Mouse (Mus musculus) midbrain, embryonic 10.5 days (tissue): ENCODE data around the gene Nupr1. TPM values are rescaled to one million over a fixed set of nuclear protein-coding genes. Genes with fewer than 3 reads are reported as not detected.

Experiments
- DNase-seq: peaks from one replicate; pipeline ENCODE4 v3.0.0-alpha.2; 2017; ENCODE audit warnings: low spot score
- H3K27ac ChIP-seq: fragments of 300-500 bp; sonication (generic); replicated peaks from 2 replicates; pipeline ENCODE4 v1.5.1; 2016; ENCODE audit warnings: mild to moderate bottlenecking
- H3K27me3 ChIP-seq: fragments of 300-500 bp; sonication (generic); 2 replicates; pipeline ENCODE4 v1.6.1; 2016; ENCODE audit warnings: low read depth, mild to moderate bottlenecking; ENCODE audit not compliant: poor library complexity, severe bottlenecking
- H3K36me3 ChIP-seq: fragments of 300-500 bp; sonication (generic); 2 replicates; pipeline ENCODE4 v1.6.1; 2016; ENCODE audit warnings: mild to moderate bottlenecking, moderate library complexity
- H3K4me1 ChIP-seq: fragments of 300-500 bp; sonication (generic); 2 replicates; pipeline ENCODE4 v1.6.1; 2016
- H3K4me3 ChIP-seq: fragments of 300-500 bp; sonication (generic); 2 replicates; pipeline ENCODE4 v1.5.1; 2016; ENCODE audit warnings: mild to moderate bottlenecking, moderate library complexity
- H3K9me3 ChIP-seq: fragments of 300-500 bp; sonication (generic); replicated peaks from 2 replicates; pipeline ENCODE4 v1.6.1; 2016; ENCODE audit warnings: mild to moderate bottlenecking
- WGBS: fragments of 180-500 bp; shearing (Covaris S2); methylation state at CpG from one replicate; pipeline ENCODE4 v1.1.7; 2016; 5-methylcytosine and 5-hydroxymethylcytosine counted together
- polyA plus RNA-seq: library from polyadenylated mRNA; unstranded; fragments of >200 nt; fragmentation: Nextera tagmentation; extraction: Ambion mirVana; gene quantifications from 2 replicates; pipeline ENCODE4 v1.2.1, GENCODE M21; 2016

Nupr1 gene
- polyA plus RNA-seq, 1 experiment from 2014 or later = 1.6 TPM

DNA sequence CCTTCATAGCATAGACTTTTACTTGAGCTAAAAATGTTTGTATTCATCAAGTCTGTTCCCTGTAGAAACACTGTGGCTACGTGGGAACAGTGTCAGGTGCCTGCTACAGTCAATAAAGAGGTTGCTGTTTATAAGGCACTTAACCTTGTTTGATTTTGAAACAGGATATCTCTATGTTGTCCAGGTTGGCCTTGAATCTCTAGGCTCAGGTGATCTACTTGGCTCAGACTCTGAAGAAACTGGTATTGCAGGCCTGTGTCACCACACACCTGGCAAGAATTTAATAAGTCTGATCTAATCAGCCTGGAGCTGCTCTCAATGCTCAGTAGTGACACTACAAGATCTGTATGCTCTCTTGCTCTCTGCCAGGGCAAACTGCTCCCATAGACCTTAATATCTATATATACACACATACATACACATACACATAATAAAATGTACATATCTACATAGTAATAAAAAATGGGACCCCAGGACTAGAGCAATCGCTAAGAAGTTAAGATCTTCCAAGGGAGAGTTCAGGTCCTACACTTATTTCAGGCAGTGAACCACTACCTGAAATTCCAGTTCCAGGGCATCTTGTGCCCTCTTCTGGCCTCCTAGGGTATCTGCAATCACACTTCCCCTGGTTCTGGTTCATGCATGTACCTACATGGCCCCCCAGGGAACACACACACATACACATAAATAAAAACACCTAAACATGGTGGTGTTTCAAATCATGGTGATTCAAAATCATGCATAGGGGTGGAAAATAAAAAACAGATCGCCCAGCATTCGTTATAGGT is 6.3 kb upstream of the Nupr1 start:
- H3K27me3 ChIP-seq = no peaks in the 10 kb centered on the region
- no peak overlapping the region for H3K27ac ChIP-seq
- no peak for DNase-seq
- no peak overlapping the region for H3K4me3 ChIP-seq
- no peaks in the 10 kb centered on the region for H3K4me1 ChIP-seq
- 24% methylated on average over 4 of the region's 4 CpGs for WGBS
- no peaks in the 10 kb centered on the region for H3K36me3 ChIP-seq
- no peaks in the 10 kb centered on the region for H3K9me3 ChIP-seq

DNA sequence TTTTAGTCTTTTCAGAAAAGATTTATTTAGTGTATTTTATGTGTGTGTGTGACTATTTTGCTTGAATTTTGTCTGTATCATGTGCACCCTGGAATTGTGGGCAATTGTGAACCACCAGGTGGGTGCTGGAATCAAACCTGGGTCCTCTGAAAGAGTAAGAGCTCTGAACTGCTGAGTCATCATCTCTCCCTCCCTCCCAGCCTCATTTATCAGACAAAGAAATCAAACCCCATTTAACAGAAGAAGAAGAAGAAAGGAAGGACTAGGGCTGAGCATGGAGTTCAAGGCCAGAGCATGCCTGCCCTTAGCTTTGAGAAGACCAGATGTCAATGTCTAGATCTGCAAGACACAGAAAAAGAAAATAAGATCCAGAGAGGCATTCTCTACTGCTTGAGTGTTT is 4.7 kb upstream of the Nupr1 start:
- DNase-seq = no peak
- Histone ChIP-seq H3K27ac (no peak overlapping the region), H3K4me3 (no peak overlapping the region), H3K4me1 (no peaks in the 10 kb centered on the region), H3K27me3 (no peaks in the 10 kb centered on the region), H3K9me3 (no peaks in the 10 kb centered on the region), H3K36me3 (no peaks in the 10 kb centered on the region)

DNA sequence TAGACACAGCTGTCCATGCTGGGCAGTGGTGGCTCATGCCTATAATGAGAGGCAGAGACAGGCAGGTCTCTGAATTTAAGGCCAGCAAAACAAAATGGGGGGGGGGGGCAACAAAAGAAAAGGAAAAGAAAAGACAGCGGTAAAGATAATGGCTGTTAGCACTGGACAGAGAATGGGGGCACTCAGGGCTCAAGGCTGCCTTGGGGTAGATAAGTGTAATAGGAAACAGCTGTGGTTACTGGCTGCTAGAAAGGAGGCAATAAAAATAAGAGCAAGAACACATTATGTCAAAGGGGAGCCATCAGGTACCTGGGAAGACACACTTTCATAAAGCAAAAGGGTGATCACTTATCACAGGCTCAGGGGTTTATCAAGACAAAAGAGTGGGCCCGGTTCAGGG is 1.8 kb upstream of the Nupr1 start:
- H3K36me3 ChIP-seq = no peaks in the 10 kb centered on the region
- H3K4me3 ChIP-seq = no peak overlapping the region
- no peak for DNase-seq
- no peaks in the 10 kb centered on the region for H3K9me3 ChIP-seq
- H3K27ac ChIP-seq = no peak overlapping the region
- peaks cover 5% of the 10 kb centered on the region for H3K4me1 ChIP-seq
- H3K27me3 ChIP-seq = no peaks in the 10 kb centered on the region
- WGBS = 95% methylated on average over 2 of the region's 2 CpGs

DNA sequence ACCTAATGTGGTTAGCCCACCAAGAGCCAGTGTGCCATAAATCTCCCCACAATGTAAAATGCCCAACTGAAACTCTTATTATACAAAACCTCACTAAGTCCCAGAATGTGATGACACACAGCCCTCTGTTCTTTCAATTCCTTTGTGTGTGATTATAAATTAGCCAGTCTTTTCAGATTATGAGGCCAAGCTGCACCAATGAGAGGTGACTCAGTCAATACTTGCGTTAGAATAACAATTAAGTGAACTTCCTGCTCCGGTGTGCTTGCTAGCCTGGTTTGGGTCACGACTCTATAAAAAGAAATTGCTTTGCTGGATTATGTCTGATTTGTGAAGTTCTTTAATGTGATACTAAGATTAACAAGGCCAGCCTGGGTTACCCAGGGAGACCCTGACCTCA is 746 bp downstream of the Nupr1 start:
- no peaks in the 10 kb centered on the region for H3K27me3 ChIP-seq
- no peak overlapping the region for H3K27ac ChIP-seq
- H3K9me3 ChIP-seq = no peaks in the 10 kb centered on the region
- no peak for DNase-seq
- no peaks in the 10 kb centered on the region for H3K36me3 ChIP-seq
- no peak overlapping the region for H3K4me3 ChIP-seq
- 65% methylated on average over 3 of the region's 3 CpGs for WGBS
- H3K4me1 ChIP-seq = peaks cover 5% of the 10 kb centered on the region

DNA sequence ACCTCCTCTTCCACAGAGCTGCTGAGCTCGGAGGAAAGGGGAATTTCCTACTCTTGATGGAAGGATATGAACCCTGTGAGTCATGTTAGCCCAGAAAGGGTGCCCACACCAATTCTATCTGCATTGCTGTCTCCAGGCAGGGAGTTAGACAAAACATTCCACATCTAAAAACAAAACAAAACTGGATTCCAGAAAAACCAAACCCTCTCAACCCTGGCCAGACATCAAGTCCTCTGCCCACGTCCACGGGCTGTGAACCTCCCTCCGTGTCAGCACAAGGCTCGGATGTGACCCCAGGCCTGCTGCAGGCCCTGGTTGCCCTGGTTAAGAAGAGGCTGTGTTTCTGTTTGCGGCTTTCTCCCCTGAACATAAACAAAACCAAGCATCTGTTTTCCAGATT is 2.5 kb downstream of the Nupr1 start:
- no peaks in the 10 kb centered on the region for H3K27me3 ChIP-seq
- H3K27ac ChIP-seq = no peak overlapping the region; the same call in 1 of the 2 replicates
- no peaks in the 10 kb centered on the region for H3K9me3 ChIP-seq
- H3K4me1 ChIP-seq = peaks cover 5% of the 10 kb centered on the region
- WGBS = 80% methylated on average over 6 of the region's 6 CpGs
- no peak overlapping the region for H3K4me3 ChIP-seq
- no peaks in the 10 kb centered on the region for H3K36me3 ChIP-seq
- DNase-seq = no peak

DNA sequence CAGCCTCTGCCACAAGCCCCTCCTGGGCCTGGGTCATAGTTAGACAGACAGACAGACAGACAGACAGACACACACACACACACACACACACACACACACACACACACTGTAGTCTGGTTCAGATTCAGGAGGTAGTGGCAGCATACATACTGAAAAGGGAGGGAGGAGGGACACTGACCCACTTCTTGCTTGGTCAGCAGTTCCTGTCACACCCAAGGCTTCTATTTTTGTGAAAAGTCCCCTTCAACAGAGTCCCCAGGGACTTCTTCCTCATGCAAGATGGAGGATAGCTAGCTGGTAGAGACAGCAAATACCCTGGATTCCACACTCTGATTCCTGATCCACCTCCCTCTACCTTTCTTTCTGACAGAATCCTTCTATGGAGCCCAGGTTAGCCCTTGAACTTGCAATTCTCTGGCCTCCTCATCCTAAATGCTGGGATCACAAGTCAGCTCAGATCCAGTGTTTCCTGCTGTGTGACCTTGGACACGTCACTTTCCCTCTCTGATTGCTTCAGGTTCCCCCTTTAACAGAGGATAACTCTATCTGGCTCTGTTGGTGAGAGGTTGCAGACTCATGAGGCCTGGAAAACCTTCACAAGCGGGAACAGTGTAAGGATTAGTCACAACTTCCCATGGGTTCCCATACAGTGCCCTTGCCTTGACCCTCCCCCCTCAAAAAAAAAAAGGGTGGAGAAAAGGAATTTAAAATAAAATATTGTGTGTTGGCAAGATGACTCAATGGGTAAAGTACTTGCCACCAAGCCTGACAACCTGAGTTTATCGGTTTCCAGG is 4.7 kb downstream of the Nupr1 start:
- Histone ChIP-seq H3K36me3 (no peaks in the 10 kb centered on the region), H3K4me1 (peaks cover 5% of the 10 kb centered on the region), H3K27me3 (no peaks in the 10 kb centered on the region), H3K27ac (no peak overlapping the region), H3K4me3 (no peak overlapping the region), H3K9me3 (no peaks in the 10 kb centered on the region)
- 80% methylated on average over 3 of the region's 3 CpGs for WGBS
- DNase-seq = no peak

DNA sequence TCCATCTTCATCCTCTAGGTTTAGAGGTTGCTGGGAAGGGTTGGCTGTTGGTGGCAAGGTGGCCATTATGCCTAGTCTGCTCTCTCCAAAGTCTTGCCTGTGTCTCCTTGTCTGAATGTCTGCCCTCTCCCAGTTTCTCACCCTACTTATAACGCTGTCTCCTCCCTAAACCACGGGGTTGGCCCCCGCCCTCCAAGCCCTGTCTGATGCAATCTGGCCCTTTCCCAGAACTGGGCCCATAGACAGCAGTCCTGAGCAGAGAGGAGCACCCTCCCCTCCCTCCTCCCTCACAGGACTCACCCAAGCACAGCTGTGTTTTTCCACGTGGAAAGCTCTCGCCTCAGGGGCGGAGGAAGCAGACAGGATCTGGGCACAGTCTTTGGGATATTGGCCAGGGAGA is 5.3 kb downstream of the Nupr1 start:
- Histone ChIP-seq H3K4me1 (peaks cover 5% of the 10 kb centered on the region), H3K36me3 (no peaks in the 10 kb centered on the region), H3K9me3 (no peaks in the 10 kb centered on the region), H3K4me3 (no peak overlapping the region), H3K27me3 (no peaks in the 10 kb centered on the region), H3K27ac (no peak overlapping the region)
- no peak for DNase-seq
- WGBS = 62% methylated on average over 6 of the region's 6 CpGs

DNA sequence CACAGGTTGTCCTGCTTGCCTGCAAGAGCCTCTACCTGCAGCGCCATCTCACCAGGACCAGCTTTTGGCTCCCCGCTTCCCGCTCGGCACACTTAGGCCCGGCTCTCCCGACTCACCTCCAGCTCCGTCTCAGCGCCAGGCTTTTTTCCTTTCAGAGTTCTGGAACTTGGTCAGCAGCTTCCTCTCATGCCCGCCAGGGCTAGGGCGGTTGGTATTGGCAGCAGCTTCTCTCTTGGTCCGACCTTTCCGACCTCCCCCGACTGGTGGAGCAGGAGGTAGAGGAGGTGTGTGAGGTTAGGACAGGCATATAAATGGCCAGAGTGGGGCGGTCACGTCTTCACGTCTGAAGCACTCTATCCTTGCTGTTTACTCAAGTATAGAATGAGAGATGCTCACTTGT is 5.9 kb downstream of the Nupr1 start:
- no peaks in the 10 kb centered on the region for H3K36me3 ChIP-seq
- no peak for DNase-seq
- no peak overlapping the region for H3K4me3 ChIP-seq
- 70% methylated on average over 16 of the region's 16 CpGs for WGBS
- H3K4me1 ChIP-seq = peaks cover 2% of the 10 kb centered on the region
- no peaks in the 10 kb centered on the region for H3K27me3 ChIP-seq
- H3K9me3 ChIP-seq = no peaks in the 10 kb centered on the region
- no peak overlapping the region for H3K27ac ChIP-seq

DNA sequence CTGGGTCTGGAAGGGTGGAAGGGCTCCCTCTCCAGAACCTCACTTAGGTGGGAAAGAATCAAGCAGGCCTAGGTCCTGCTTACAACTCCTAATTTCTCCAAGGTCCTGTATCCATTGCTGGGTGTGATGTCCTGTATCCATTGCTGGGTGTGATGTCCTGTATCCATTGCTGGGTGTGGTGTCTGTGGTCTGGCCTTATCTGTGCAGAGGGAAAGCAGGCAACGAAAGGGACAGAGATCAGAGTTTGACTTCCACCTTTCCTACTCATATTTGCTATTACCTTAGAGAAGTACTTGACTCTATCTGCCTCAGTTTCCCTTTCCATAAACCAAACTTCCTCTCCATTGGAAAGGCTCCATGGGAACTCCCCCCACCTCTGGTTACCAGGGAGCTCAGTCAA is 7.3 kb downstream of the Nupr1 start:
- no peak overlapping the region for H3K4me3 ChIP-seq
- H3K27me3 ChIP-seq = no peaks in the 10 kb centered on the region
- H3K9me3 ChIP-seq = no peaks in the 10 kb centered on the region
- no peaks in the 10 kb centered on the region for H3K36me3 ChIP-seq
- no peak for DNase-seq
- 0 out of 2 replicates have a peak overlapping the region, but pooled peaks have one; percentile 46 for H3K27ac ChIP-seq
- no peaks in the 10 kb centered on the region; the same call in 1 of the 2 replicates for H3K4me1 ChIP-seq
- WGBS = 96% methylated on average over 1 of the region's 1 CpGs

DNA sequence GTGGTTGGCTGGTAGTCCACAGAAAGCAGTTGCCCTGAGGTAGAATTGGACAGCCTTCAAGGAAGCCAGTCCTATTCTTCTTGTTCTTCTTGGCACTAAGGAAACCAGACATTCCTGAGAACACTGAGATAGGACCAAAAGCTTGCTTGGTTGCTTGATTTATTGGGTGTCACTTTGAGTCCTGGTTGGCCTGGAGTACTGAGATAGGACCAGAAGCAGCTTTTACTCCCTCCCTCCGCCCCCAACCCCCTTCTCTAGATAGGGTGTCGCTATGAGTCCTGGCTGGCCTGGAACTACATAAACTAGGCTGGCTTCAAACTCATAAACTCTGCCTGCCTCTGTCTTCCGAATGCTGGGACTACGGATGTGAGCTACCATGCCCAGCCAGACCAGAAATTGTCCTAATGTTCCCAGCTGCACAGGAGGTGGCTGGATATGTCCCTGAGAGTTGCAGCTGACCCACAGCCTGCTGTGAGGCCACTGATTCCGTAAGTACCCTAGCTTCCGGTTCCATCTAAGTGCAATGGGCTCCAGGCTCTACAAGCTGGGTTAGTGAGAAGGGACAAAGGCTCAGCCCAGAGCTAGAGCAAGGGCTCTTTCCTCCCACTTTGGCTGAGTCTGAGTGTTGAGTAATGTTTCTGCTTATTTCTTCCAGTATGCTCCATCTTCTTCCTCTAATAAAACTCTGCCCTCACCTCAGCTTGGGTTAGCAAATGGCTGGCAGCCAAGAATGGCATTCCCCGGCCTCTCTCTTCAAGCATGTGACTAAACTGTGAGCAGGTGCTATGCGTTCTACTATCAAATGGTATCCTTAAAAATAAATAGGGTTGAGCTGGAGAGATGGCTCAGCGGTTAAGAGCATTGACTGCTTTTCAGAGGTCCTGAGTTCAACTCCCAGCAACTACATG is 9.0 kb downstream of the Nupr1 start:
- DNase-seq = no peak
- H3K4me1 ChIP-seq = no peaks in the 10 kb centered on the region; the same call in 1 of the 2 replicates
- H3K4me3 ChIP-seq = no peak overlapping the region
- H3K36me3 ChIP-seq = no peaks in the 10 kb centered on the region
- no peak overlapping the region for H3K27ac ChIP-seq
- H3K27me3 ChIP-seq = no peaks in the 10 kb centered on the region
- no peaks in the 10 kb centered on the region for H3K9me3 ChIP-seq
- WGBS = 83% methylated on average over 9 of the region's 9 CpGs

DNA sequence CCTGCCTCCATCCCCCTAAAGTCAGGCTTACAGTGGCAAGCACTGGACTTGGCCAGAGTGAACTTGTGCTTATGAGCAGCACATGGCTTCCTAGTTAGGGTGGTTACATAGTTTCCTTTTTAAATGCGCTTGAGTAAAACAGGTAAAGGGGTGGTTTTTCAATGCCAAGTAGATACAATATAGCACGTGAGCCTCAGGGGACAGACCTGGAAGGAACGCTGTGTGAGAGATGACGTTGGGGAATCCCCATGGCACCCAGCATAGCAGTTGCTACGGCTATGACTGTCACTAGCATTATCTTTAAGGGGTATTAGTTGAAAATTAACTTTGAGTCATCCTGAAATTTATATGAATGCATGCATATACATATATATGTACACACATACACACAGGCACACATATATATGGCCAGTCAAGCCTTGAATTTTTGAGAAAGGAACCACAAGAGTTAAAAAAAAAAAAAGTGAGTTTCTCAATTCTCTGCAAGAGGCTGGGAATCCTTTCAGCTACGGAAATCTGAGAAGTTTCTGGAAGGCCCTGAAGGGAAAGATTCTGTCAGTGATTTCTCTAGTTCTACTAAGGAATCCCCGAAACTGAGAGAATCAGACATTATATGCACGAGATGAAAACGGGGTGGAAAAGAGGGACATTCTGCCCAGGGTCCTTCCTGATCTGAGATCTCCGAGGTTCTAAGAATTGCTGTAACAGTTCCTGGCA is 10.9 kb downstream of the Nupr1 start:
- Histone ChIP-seq H3K36me3 (no peaks in the 10 kb centered on the region), H3K9me3 (no peaks in the 10 kb centered on the region), H3K4me3 (no peak overlapping the region), H3K27ac (no peak overlapping the region), H3K4me1 (no peaks in the 10 kb centered on the region; the same call in 1 of the 2 replicates), H3K27me3 (no peaks in the 10 kb centered on the region)
- WGBS = 84% methylated on average over 10 of the region's 10 CpGs
- DNase-seq = no peak

DNA sequence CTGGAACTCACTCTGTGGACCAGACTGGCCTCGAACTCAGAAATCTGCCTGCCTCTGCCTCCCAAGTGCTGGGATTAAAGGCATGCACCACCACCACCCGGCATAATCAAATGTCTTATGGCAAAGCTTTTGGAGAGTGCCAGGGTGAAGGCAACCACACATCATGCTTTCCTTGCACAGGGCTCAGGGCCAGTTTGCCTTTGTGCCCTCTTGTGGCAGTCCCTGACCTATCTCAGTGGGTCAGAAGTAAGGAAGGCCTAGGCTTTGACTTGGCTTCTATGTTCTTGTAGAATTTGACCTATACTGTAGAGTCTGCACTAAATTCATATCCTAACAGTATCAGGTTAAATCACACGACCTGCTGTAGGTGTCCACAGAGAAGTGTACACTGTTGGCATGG is 14.0 kb downstream of the Nupr1 start:
- no peaks in the 10 kb centered on the region for H3K27me3 ChIP-seq
- H3K9me3 ChIP-seq = no peaks in the 10 kb centered on the region
- no peak overlapping the region for H3K27ac ChIP-seq
- no peaks in the 10 kb centered on the region for H3K36me3 ChIP-seq
- WGBS = 75% methylated on average over 3 of the region's 3 CpGs
- no peaks in the 10 kb centered on the region for H3K4me1 ChIP-seq
- DNase-seq = no peak
- H3K4me3 ChIP-seq = no peak overlapping the region
